Mouse (Mus musculus): ENCODE measurements around the gene Lrrc8a.

Lrrc8a gene

DNA sequence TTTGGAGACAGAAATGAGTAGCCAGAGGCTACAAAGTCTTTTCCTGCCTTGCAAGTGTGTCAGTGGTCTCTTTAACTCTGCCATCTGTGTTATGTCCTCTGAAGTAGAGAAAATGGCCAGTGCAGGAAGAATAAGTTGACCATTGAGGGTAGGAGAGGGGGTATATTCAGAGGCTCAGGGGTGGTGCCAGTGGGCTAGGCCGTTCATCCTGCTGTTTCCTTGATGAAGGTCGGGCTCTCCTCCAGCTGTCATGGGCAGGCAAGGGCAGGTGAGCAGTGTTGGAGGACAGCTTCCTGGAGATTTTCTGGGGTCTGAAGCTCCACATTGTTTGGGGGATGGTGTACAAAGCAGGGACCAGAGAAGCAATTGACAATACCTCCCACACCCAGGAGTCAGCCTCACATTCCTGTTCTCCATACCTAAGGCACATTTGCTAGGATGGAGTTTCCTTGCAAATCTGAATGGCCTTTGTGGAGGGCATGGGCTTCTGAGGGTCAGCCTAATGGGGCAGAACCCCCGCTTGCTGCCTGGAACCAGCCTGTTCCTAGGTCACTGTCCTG is 1.5 kb downstream of the Lrrc8a start:
- no peak for DNase-seq (ENCODE audit: low read depth, low spot score)

- no peak for DNase-seq (ENCODE audit: low read depth, low spot score)
Measured at GRCm38 (mm10) chr2:30239777-30240176, 2.3 kb downstream of the Lrrc8a start.

DNA sequence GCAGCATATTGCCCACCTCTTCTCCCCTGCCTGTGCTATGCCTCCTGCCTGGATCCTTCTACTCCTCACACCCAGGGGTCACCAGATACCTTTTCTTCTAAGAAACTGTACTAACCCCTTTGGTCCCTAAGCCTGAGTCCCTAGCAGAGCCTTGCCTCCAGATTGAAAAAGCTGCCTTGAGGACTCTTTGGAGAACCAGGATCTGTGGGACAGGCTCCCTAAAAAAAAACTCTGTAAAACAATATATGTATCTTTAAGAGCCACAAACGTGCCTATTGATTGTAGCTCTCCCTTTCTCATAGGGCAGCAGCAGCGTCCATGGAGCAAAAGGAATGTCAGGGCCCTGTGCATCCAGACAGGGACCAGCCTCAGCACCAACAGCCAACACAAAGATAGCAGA is 2.8 kb downstream of the Lrrc8a start, which contains the start of gene Gm28035:
Gene Gm28035, plus strand, starts transcription at position 301 of the 400 bp plus-strand sequence.
- no peak for DNase-seq (ENCODE audit: low read depth, low spot score)

GRCm38 (mm10) chr2:30242509-30242908 is 5.0 kb downstream of the Lrrc8a start:
- DNase-seq (ENCODE audit: low read depth, low spot score) = no peak

DNA sequence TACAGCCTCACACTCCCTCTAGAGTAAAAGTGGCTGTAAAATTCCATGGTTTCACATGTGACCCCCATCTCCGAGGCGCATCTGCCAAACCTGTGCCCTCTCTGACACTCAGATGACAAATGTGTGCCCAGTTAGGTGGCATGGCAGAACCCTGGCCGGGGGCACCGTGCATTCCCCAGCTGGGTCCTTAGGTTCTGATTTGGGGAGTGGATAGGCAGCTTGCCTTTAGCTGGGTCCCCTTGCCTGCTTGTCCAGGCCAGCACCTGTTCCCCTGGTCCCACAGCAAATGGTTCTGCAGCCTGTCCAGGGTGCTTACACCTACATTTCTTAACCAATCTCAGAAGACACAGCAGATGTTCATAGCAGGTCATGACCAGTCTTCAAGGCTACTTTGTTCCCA is 5.9 kb downstream of the Lrrc8a start:
- DNase-seq (ENCODE audit: low read depth, low spot score) = no peak

GRCm38 (mm10) chr2:30244595-30245178 is 7.2 kb downstream of the Lrrc8a start:
- no peak for DNase-seq (ENCODE audit: low read depth, low spot score)

DNA sequence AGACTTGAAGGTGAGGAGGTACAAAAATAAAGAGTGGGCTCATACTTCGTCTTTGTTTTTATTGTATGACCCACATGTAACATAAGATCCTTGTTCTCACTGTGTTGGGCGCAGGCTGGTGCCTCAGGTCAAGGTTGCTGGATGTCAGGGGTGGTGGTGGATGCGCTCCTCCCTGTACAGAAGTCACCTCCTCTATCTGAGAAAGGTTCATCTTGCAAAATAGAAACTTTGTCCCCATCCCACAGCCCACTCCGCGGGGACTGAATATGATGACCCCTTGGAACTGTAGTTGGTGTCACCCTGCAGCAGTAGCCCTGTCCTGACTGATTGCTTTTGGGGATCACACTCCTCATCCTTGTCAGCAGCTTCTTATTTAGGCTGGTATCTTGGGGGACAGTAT is 9.5 kb downstream of the Lrrc8a start:
- no peak for DNase-seq (ENCODE audit: low read depth, low spot score)

DNA sequence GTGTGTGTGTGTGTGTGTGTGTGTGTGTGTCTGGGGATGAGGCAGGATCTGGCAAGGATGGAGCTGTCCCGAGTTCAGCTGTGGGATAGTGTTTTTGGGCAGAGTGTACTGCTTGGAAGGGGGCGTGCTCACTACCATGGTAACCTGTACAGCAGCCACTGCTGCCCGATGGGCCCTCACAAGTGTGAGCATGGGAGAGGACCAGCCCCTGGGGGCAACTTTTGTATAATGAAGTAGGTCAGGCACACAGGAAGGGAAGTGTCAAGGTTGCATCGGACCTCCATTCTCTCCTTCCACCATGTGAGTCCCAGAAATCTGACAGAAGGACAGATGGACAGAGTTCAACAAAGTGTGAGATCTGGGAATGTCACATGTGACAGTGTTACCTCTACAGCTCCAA is 10.2 kb downstream of the Lrrc8a start:
- DNase-seq (ENCODE audit: low read depth, low spot score) = no peak

GRCm38 (mm10) chr2:30249182-30249581 is 11.7 kb downstream of the Lrrc8a start:
- no peak for DNase-seq (ENCODE audit: low read depth, low spot score)

DNA sequence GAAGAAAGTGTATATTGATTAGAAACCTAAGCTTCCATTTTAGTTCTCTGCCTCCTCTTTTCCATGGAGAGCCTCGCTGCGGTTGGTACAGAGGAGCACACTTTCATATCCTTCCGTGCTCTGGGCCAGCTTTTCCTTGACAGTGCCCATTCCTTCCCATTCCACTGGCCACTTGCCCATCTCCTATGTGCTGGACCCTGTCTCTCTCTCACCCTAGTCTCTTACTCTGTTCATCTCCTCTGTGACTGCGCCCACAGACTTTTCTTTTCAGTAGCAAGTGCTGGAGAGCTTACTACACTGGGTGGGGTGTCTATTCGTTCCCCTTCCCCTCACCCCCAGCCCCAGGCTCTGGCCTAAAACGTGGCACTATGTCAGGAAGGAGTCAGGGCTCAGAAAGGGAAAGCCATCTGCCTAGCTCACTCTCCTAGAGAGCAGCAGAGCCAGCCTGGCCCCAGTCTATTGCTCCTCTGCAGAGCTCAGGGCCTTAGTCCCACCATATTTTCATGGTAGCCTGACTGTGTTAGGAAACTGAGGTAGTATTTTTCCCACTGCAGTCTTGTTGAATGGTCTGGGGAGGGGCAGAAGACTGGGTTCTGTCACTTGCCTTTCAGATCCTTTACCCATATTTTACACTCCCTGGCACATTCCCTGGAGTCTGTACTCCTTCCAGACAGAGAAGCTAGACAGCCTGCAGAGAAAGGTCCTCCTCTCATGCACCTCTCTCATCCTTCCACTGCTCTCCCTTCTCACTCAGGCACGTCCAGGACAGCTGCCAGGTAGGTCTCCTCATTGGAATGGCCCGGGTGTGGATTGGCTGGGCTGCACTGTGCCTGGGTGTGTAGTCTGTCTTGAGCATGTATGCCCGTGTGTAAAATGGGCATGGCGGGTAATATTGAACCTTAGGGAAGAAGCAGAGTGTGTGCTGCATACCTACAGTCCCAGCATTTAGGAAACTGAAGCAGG is 12.9 kb downstream of the Lrrc8a start:
- DNase-seq (ENCODE audit: low read depth, low spot score) = no peak

DNA sequence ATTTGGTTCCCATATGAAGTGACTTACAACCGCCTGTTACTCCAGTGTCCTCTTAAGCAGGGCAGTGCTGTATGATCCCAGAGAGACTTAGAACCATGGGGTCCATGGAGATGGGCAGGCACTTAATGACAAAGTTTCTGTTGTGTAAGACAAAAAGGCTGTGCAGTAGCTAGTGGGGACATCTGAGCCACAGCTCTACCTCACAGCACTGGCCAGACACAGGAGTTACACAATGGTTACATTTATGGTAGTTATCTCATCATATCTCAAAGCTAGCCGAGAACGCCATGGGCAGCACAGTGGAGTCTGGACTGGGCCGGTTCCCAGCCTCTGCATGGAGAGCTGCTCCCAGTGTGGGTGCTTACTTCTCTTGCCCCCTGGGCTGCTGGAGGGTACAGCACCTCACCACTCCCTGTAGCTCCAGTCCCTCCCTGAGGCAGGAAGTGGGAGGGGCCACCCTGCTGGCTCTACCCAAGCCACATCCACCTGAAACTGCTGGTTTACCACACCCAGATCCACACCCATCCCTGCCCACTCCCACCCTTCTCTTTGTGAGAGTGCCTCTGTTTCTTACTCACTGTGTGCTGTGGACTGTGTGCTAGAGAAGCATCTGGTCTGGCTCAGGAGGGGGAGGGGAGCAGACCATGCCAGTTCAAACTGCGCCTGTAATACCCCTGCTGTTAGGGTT is 14.0 kb downstream of the Lrrc8a start:
- no peak for DNase-seq (ENCODE audit: low read depth, low spot score)

- no peak for DNase-seq (ENCODE audit: low read depth, low spot score)
Measured at GRCm38 (mm10) chr2:30252521-30252920, 15.0 kb downstream of the Lrrc8a start.

GRCm38 (mm10) chr2:30253809-30254208 is 16.3 kb downstream of the Lrrc8a start:
- no peak for DNase-seq (ENCODE audit: low read depth, low spot score)

- DNase-seq (ENCODE audit: low read depth, low spot score) = no peak
Measured at GRCm38 (mm10) chr2:30255631-30256395, 18.3 kb downstream of the Lrrc8a start.

DNA sequence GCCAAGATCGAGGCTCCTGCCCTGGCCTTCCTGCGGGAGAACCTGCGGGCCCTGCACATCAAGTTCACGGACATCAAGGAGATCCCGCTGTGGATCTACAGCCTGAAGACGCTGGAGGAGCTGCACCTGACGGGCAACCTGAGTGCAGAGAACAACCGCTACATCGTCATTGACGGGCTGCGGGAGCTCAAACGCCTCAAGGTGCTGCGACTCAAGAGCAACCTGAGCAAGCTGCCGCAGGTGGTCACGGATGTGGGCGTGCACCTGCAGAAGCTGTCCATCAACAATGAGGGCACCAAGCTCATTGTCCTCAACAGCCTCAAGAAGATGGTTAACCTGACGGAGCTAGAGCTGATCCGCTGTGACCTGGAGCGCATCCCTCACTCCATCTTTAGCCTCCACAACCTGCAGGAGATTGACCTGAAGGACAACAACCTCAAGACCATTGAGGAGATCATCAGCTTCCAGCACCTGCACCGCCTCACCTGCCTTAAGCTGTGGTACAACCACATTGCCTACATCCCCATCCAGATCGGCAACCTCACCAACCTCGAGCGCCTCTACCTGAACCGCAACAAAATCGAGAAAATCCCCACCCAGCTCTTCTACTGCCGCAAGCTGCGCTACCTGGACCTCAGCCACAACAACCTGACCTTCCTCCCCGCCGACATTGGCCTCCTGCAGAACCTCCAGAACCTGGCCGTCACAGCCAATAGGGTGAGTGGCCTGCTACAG is 19.3 kb downstream of the Lrrc8a start:
- DNase-seq (ENCODE audit: low read depth, low spot score) = no peak

DNA sequence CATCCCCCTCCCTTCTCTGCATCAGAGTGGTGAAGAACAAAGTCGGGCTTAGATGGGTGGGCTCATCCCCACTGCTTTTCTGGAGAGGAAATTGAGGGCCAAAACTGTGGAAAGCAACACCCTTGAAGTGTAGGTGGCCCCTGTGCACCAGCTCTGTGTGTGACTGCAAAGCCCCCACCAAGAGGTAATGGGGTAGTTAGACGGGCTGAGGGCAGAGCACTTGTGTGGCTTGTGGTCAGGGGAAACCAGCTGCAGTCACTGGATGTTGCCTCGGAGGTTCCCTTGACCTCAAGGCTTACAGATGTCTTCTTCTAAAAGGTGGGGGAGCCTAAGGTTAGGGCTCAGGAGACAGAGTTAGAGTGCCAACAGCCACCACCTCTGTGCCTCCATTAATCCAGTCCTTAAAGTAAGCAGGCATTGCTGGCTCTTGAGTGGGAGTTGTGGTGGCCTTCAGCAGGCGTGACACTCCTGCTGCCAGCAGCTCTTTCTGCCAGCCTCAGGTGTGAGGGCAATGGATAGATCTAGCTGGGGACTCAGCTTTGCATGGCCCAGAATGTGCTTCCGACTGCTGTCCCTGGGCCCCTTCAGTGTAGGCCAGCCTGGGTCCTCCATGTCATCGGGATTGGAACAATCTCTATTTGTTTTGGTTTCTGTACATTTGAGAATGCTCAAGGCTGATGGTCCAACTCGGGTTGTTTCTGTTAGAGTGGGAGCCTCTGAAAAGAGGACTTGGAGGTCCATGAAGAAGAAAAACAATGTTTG is 20.4 kb downstream of the Lrrc8a start:
- DNase-seq (ENCODE audit: low read depth, low spot score) = no peak

- no peak for DNase-seq (ENCODE audit: low read depth, low spot score)
Measured at GRCm38 (mm10) chr2:30258600-30258999, 21.1 kb downstream of the Lrrc8a start.

GRCm38 (mm10) chr2:30259131-30260064 is 21.9 kb downstream of the Lrrc8a start:
- DNase-seq (ENCODE audit: low read depth, low spot score) = no peak

All from c-Kit-negative CD71-positive TER-119-positive erythroid progenitor cells, embryonic 14.5 days (primary cell).